Mouse (Mus musculus) layer of hippocampus, adult 9-10 months (tissue): ENCODE results near the gene Acp2.

Source experiments
- DNase-seq: peaks from one replicate; pipeline ENCODE4 v3.0.0; 2022; ENCODE audit warnings: low spot score

Acp2 gene

DNA sequence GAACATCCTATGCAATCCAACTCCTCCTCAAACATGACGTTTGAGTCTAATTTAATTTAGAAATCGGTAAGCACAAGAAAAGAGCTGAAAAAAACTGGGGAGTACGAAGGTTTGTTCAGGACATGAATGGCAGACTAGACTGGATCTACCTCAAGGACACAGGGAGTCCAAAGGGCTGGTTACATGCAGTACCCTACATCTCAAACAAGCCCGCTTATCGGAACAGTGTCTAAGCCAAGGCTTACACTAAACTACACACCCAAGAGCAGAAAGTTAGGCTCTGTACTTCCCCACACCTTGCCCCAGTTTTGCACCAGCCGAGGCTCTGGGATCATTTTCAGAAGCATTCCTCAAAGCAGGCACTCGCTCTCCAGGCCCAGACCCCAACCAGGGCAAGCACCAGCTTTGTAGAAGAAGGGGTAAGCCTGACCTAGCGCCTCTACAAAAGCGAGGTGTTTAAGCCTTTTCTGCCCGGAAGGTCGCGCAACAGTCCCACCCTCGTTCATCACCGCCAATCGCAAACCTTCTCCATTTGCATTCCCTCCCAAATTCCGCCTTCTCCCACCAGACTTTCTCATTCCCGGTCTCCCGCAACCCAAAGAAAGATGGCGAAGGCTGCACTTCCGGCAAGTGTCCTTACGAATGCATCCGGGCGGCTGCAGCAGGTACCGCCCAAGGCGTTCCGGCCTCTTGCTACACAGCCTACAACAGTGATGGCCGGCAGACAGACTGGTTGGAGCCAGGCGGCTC is at the start of gene Acp2, which contains the start of gene Nr1h3:
Gene Acp2, plus strand, starts transcription at position 664 of the 750 bp plus-strand sequence.
Gene Nr1h3, minus strand, starts transcription at position 613 of the 750 bp plus-strand sequence.
- DNase-seq: peak; percentile 96

DNA sequence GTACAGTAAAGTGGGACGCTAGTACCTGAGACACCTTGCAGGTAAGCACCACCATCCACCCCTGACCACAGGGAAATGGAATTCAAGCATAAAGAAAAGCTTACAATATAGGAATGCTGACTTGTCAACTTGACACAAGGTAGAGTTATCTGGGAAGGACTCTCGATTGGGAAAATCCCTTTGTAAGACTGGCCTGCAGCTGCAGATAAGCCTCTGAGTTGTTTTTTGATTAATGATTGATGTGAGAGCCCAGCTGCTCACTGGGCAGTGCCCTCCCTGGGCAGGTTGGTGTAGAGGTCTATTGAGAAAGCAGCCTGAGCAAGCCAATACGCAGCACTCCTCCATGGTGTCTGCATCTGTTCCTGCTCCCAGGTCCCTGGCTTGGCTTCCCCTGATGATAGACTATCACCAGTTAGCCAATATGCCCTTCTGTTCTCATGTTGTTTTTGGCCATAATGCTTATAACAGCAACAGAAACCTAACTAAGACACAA is 49.8 kb upstream of the Acp2 start:
- DNase-seq: no peak

DNA sequence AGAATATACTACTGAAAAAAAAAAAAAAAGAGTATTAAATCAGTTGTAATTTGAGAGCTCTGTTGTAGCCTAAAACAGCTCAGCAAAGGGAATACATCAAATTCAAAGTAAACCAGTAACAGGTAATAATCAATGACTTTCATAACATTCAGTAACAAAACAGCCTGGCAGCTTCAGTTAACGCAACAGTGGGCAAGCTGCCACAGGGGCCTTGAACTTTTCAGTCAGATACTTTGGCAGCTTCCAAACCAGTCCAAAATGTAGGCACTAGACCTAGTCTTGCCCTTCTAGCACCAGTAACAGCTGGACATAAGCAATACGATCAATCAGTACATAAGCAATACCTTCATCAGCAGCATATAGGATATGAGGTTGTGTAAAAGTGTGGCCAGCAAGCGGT is 48.6 kb upstream of the Acp2 start:
- DNase-seq: no peak

DNA sequence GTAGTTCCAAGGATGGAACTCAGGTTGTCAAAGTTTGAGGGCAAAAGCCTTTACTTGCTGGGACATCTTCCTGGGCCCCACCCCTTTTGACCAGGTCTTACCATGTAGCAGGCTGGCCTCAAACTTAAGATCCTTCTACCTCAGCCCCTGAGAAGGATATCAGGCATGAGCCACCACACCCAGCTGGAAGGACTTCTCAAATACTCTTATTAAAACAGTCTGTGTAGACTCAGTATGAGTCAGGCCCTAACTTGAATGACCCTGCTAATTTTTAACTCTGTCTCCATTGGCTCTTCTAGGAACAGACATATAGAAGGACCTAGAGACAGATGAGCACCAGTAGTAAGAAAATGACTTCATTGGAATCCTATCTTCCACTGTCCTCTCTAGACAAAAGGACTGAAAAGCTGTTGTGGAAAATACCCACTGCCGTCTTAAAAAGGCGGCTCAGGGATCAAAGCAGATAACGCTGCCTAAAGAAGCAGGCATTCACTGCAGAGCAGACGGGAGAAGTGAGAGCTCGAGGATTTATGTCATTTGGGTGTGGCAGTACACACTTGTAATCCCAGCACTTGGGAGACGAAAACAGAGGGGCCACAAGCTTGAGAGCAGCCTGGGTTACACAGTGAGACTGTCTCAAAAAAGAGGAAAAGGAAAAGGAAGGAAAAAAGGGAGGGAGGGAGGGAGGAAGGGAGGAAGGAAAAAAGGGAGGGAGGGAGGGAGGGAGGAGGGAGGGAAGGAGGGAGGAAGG is 45.5 kb upstream of the Acp2 start:
- no peak for DNase-seq

DNA sequence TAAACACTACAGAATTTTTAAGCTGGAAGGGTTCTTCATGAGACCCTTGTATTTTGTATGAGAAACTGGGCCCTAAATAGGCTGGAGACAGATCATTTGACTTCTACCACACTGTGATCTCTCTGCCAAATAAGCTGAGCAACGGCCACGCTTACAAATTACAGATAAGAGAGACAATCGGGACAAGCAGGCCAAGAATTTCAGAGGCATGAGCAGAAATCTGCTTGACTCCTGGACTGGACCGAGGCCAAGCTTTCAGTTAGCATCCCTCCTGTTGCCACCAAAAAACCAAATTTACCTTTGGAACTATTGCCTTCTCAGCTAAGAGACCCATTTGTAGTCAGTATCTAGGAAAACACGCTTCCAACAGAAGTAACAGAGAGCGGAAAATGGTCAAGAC is 42.1 kb upstream of the Acp2 start:
- no peak for DNase-seq

DNA sequence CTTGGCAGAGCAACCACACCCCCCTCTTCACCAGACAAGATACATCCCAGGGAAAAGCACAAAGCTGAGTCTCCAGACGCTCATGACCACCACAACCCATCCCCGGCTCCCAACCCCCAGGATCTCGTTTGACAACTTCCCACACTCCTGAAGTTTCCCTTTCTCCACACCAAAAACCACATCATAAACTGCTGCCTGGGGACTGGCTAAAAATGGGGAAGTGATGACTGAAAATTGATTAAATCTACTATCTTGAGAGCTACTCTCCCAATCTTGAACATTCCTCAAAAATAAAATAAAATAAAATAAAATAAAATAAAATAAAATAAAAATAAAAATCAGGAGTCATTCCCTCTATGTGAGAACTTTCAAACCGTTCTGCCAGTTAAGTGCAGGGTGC is 39.7 kb upstream of the Acp2 start:
- no peak for DNase-seq

DNA sequence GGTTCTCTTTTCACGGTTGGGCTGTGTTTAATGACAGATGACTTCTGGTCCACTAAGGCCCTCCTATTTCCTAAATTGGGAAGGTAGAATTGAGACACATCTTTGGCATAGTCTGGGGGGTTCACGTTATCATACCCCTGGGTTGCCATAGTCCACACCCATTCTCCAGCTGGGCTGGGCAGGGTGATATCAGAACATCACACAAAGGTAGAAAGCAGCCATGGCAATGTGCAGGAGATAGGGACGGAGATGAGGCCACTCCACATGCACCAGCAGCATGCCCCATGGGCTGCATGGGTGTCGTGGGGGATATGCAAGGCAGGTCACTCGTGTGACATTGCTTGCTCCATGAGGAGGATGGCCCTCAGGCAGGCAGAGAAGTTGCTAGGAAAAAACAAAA is 39.2 kb upstream of the Acp2 start:
- DNase-seq: no peak

DNA sequence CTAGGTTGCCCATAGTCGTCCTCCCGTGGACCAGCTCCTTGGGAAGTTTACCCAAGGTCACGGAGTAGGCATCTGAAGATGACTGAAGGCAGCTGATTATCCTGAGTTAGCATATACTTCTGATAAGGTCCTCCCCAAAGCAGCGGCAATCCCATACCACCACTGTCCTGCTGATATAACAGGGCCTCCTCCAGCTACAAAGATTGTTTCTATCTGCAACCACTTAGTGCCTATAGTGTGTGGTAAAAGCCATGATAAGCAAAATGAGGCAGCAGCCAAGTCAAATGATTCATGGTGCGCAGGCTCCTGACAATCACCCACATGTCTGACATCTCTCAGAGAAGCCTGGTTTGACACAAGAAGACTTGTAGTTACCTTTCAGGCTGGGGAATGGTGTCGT is 37.7 kb upstream of the Acp2 start:
- no peak for DNase-seq

DNA sequence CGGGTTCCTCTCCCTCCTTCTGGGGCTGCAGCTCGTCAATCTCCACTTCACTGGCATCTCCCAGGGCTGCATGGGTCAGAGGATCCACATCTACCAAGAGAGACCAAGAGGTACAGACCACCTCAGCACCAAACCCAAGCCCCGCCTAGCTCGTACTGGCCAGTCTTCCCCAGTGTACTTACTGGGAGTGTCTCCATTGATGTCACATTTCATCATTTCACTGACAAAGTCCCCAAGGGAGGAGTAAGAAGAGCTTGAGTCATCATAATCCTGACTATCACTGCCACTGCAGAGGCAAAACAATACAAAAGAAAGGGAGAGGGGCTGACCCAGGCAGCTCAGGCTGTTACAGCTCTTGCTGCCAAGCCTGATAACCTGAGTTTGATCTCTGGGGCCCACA is 35.1 kb upstream of the Acp2 start:
- DNase-seq: no peak

DNA sequence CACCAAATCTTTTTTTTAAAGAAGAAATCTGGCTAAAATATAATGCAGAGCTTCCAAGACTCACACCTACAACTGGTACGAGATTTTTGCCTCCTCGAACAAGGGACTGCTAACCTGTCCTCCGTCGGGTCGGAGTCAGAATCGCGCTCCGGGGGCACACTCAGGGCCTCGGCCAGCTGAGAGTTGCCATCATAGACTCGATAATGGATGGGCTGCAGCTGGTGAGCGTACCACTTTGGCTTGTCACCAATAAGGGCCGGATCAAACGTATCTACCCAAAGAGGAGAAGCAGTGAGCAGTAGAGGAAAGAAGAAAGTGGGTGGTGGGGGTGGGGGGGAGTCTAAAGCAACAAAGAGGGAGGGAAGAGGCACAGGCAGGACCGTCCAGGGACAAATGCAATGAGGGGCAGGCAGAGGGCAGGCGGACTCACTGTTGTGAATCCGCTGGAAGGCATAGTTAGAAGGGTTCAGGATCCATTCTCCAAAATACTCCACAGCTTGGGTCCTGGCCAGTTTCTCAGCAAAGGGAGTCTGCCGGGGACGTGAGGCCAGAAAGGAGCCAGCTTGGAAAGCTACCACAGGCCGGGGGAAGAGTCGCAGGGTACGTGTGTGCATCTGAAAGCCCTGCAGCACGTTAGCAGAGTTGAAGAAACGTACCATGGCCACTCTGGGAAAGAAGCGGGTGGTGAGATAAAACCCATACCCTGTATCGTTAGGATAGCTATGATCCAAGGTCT is 32.9 kb upstream of the Acp2 start:
- no peak for DNase-seq

DNA sequence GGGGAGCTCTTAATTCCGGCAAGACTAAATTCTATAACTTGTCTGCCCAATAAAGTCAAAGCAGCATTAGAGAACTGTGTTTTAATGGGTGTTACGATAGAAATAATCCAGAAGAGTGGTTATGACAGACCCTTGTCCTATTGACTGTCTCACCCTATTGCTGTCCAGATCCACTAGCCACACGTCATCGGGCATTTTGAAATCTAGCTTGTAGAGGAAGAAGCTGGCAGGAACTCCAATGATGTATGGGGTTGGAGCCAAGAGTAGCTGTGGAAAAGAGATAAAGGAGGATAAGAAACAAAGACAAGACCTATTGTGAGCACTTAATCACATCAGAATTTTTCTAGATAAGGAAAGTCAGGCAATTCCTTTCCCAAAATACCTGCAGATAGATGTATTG is 27.2 kb upstream of the Acp2 start:
- DNase-seq: no peak

DNA sequence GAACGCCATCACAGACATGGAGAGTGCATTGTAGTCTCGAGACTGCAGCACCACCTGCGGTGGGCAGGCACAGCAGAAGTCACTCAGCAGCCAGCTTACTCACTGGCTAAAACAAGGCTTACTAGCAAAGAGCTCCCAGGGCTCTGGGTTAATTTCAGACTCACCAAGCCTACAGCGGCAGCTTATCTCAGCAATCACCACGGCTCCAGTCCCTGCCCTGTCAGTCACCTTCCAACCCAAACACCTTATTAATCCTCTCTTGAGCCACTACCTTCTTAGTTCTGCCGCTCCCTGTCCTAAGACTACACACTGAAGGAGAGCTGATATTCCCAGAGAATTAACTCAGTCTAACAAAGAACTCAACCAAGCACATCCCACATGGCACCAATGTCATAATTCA is 26.5 kb upstream of the Acp2 start:
- DNase-seq: no peak

DNA sequence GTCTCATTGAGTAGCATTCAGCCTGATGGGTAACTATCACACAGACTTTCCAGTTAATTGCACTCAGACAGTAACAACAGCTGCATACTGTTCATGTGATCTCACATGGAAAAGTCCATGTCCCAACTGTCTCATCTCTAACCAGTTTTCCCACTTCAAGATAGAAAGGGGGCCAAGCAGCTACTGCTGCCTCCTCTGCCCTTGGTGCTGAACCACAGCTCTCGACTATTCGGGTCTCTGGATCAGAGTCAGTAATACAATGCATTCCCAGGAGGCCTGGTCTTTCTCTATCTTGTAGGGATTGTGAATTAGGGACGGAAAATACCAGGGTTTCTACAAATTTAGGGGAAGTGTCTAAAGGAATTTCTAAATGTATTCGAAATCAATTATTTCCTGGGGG is 22.9 kb upstream of the Acp2 start:
- no peak for DNase-seq

DNA sequence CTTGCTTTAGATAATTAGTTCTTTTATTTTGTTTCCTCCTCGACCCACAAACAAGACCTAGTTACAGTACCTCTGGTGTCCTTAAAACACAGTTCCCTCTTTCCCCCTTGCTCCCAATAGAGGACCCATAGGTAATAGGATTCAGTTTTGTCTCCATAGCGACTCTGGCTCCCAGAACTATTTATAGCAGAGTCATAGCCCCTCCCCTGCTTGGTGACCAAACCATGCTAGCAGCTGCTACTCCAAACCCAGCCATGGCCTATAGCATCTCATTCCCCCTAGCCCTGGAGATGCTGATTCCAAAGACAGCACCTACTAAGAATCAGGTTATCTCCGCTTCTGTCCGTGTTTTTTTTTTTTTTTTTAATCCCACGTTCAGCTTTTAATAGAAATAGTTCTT is 22.0 kb upstream of the Acp2 start:
- DNase-seq: no peak

DNA sequence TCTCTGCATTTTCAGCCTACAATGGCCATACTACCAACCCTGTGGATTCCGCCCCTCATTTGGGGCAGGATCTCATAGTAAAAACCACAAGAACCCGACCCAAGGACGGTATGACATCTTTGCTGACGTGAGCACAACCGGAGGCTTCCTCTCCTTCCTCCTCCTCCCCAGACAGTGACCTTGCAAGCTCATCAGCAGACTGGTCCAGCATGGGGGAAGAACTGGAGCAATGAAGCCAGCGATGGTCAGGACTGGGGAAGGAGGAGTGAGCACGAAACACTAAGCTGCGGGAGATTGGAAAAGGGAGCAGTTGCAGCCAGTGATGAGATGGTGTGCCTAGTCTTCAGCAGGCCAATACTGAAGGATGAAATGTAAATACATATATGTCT is 20.7 kb upstream of the Acp2 start:
- no peak for DNase-seq

DNA sequence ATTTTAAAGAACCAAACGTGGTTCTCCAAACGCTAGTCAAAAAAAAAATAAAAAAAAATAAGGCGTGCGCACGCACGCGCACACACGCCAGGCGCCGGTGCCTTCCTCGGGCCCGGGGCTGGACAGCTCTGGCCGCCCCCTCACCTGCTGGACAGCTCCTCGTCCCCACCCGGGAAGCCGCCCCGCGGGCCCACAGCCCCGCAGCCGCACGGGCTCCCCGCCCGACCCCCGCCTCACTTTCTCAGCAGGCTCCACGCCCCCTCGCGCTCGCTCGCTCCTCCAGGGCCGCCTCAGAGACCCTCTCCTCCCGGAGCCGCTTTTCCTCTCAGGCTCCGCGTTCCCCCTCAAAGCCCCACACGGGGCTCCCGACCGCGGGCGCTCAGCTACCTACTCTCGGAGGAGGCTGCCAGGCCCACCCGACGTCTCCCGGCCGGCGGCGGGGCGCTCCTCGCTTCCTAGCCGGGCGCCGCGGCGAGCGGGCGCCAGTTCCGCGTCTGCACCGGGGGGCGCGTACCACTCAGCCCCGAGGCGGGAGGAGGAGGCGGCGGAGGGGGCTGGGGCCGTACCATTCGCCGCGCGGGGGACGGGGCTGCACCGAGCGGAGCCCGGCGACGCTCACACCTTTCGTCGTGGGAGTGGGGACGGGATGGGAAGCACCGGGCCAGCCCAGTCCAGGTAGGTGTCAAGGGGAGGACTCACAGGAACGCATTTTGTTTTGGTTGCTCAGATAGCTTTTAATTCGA is 20.1 kb upstream of the Acp2 start:
- no peak for DNase-seq

DNA sequence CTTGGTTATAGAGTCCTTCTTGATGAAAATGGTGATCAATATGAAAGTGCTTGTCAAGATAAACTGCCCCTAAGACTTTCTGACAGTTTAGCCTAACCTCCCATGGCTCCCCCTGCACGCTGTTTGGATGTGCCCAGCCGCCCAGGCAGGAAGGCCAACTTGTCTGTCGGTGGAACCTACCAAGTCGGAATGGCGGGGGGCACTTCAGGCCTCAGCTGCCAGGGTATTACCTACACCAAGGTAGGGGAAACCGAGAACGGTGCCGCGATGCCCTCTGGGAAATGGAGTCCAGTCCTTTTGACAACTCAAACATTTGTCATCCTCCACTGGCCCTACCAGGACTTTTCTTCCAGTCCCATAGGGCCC is 19.6 kb upstream of the Acp2 start:
- DNase-seq: peak; percentile 93

DNA sequence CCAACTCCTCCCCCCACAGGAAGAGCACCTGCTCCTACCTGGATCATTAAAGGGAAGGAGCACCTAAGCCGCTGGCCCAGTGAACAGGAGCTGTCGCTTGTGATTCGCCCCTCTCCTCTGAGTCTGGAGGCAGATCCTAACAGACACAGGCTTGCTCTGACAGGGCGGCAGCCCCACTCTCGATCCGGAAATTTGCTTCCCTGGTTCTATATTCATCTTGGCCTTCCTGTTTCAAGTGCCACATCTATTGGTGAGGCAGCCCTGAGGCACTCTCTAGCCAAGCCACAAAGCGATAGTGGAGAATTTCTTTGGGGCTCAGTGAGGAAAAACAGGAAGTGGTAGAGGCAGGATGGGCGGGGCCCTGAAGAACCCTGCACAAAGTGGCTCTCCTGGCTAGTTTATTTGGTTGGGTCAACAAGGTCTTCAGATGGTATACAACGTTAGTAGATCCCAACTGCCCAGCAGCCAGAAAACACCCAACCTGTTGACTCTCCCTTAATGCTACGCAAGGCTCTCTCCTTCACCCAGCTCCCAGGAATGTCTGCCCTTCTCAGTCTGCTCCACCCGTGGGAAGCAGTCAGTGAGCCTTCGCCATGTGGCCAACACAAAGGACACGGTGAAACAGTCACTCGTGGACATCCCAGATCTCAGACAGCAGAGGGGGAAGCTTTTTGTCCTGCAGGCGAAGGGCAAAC is 18.8 kb upstream of the Acp2 start, which contains the start of gene Madd:
Gene Madd, minus strand, starts transcription at position 127 of the 695 bp plus-strand sequence.
- DNase-seq: no peak

DNA sequence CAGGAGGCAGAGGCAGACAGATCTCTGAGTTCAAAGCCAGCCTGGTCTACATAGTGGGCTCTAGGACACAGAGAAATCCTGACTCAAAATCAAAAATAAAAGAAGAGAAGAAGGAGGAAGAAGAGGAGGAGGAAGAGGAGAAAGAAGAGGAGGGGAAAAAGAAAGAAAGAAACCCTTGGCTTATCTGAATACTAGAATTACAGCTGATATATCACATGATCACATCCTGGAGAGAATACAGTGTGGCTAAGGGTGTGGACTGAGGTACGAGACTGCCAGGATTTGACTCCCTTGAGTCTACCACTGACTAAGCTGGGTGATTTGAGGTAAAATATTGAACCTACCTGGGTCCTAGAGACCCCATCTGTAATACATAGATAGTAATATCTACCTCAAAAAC is 16.5 kb upstream of the Acp2 start:
- DNase-seq: no peak

DNA sequence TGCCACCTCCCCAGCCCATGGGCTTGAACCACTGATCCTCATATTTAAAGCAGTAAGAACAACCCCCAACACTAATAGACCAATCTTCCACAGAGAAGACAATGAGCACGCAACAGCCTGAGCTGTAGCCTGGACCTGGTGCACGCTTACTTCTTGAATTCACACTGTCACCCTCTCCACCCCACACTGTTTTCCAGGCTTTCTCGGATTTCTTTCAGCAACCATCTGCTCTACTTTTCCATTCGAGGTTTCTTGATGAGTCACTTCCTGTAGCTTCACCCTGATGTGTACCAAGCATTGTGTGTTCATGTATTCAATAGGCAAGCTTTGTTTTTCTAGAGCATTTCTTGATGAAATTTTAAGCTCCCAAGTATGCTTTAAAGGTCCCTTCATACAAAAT is 15.3 kb upstream of the Acp2 start:
- DNase-seq: no peak

DNA sequence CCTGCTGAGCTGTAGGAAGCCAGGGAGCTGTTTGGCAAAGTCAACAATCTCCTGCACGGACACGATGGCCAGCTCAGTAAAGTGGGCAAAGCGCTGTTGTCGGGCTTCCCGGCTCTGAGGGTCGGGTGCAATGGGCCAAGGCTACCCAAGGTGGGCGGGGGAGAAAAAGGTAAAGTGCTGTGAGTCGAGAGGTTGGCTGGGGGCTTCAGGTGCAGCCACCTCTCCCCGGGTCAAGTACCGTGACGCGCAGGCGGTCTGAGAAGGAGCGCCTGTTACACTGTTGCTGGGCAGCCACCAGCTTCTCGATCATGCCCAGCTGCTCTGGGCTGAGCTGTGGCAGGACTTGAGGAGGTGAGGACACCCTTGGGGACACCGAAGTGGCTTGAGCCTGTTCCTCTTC is 12.2 kb upstream of the Acp2 start:
- DNase-seq: no peak
